Mouse (Mus musculus) CD4-positive, CD25-positive, alpha-beta regulatory T cell, adult 2 months (primary cell): ENCODE data around the gene Fam227a.
A peak's percentile ranks its signal among the peaks of the same experiment; 100 is the strongest.

Experiments
- DNase-seq: peaks from one replicate; pipeline ENCODE4 v3.0.0-alpha.2; 2012; ENCODE audit warnings: low read depth, low spot score

The Fam227a gene

GRCm38 (mm10) chr15:79616729-79617128 lies 42.0 kb downstream of the Fam227a start:
- peak; percentile 9 for DNase-seq

- no peak for DNase-seq
Observed at GRCm38 (mm10) chr15:79615501-79615900, 43.3 kb downstream of the Fam227a start.

GRCm38 (mm10) chr15:79609226-79609625 lies 49.5 kb downstream of the Fam227a start:
- DNase-seq, result no peak

GRCm38 (mm10) chr15:79608214-79608613 lies 50.5 kb downstream of the Fam227a start:
- DNase-seq, result no peak

- peak; percentile 38 for DNase-seq
Observed at GRCm38 (mm10) chr15:79607757-79608156, 51.0 kb downstream of the Fam227a start.

GRCm38 (mm10) chr15:79606161-79606560 lies 52.6 kb downstream of the Fam227a start:
- DNase-seq, result no peak

- peak; percentile 31 for DNase-seq
Observed at GRCm38 (mm10) chr15:79604990-79605665, 53.6 kb downstream of the Fam227a start, which contains the start of gene Dmc1. TSS of gene Dmc1 (minus strand) at chr15:79605109.

- DNase-seq, result no peak
Observed at GRCm38 (mm10) chr15:79600176-79600575, 58.6 kb downstream of the Fam227a start.

- DNase-seq, result no peak
Observed at GRCm38 (mm10) chr15:79598715-79599114, 60.0 kb downstream of the Fam227a start.

GRCm38 (mm10) chr15:79581581-79581980 lies 77.2 kb downstream of the Fam227a start:
- no peak for DNase-seq

- DNase-seq, result peak; percentile 53
Observed at GRCm38 (mm10) chr15:79577671-79578426, 80.9 kb downstream of the Fam227a start.

- DNase-seq, result no peak
Observed at GRCm38 (mm10) chr15:79576947-79577346, 81.8 kb downstream of the Fam227a start.

- no peak for DNase-seq
Observed at GRCm38 (mm10) chr15:79575543-79576222, 83.1 kb downstream of the Fam227a start.

GRCm38 (mm10) chr15:79562417-79562816 lies 96.3 kb downstream of the Fam227a start:
- no peak for DNase-seq

GRCm38 (mm10) chr15:79559649-79560048 lies 99.1 kb downstream of the Fam227a start:
- no peak for DNase-seq
